Mouse (Mus musculus) heart, postnatal 0 days (tissue): ENCODE measurements around the gene Acoxl. TPM values are rescaled to one million over a fixed set of nuclear protein-coding genes. Genes with fewer than 3 reads are reported as not detected.

ENCODE experiments used
- ATAC-seq: fragments of 200-750 bp; cut with Nextera tagmentation; 2 replicates; pipeline ENCODE4 v1.8.0; 2017; ENCODE audit warnings: low read depth, moderate number of reproducible peaks, moderate library complexity; ENCODE audit not compliant: insufficient read depth
- DNase-seq: peaks from one replicate; pipeline ENCODE4 v3.0.0-alpha.2; 2016; ENCODE audit warnings: low spot score
- H3K27ac ChIP-seq: fragments of 300-500 bp; sonication (generic); 2 replicates; pipeline ENCODE4 v1.5.1; 2014; ENCODE audit warnings: low read depth, mild to moderate bottlenecking
- H3K27me3 ChIP-seq: fragments of 300-500 bp; sonication (generic); 2 replicates; pipeline ENCODE4 v1.6.1; 2014; ENCODE audit warnings: low read length, mixed read lengths; ENCODE audit not compliant: control insufficient read depth, insufficient read depth
- H3K36me3 ChIP-seq: fragments of 300-500 bp; sonication (generic); replicated peaks from 2 replicates; pipeline ENCODE4 v1.6.1; 2014; ENCODE audit warnings: low read length, mixed read lengths; ENCODE audit not compliant: control insufficient read depth, insufficient read depth
- H3K4me1 ChIP-seq: fragments of 300-500 bp; sonication (generic); 2 replicates; pipeline ENCODE4 v1.6.1; 2014; ENCODE audit warnings: antibody characterized with exemption; ENCODE audit not compliant: control insufficient read depth, insufficient read depth
- H3K4me2 ChIP-seq: fragments of 300-500 bp; sonication (generic); 2 replicates; pipeline ENCODE4 v1.6.1; 2014; ENCODE audit warnings: low read depth, mild to moderate bottlenecking, low read length, moderate library complexity
- H3K4me3 ChIP-seq: fragments of 300-500 bp; sonication (generic); 2 replicates; pipeline ENCODE4 v1.5.1; 2014; ENCODE audit warnings: low read depth, low read length
- H3K9ac ChIP-seq: fragments of 300-500 bp; sonication (generic); replicated peaks from 2 replicates; pipeline ENCODE4 v1.6.1; 2014; ENCODE audit warnings: low read depth, low read length, mixed read lengths
- H3K9me3 ChIP-seq: fragments of 300-500 bp; sonication (generic); replicated peaks from 2 replicates; pipeline ENCODE4 v1.6.1; 2016; ENCODE audit warnings: low read length; ENCODE audit not compliant: control insufficient read depth
- CTCF ChIP-seq: IDR thresholded peaks from 2 replicates; pipeline ENCODE4 v1.5.1; 2016; ENCODE audit warnings: antibody characterized with exemption, control low read depth, low read depth
- EP300 ChIP-seq: IDR thresholded peaks from 2 replicates; pipeline ENCODE4 v1.6.1; 2016; ENCODE audit warnings: antibody characterized with exemption, low read depth
- WGBS: fragments of 180-500 bp; shearing (Covaris S2); extraction: QIAGEN DNeasy Blood & Tissue Kit; methylation state at CpG from one replicate; pipeline ENCODE4 v1.1.7; 2014; 5-methylcytosine and 5-hydroxymethylcytosine counted together
- microRNA-seq: library from miRNA; unstranded; fragments of <30 nt; microRNA quantifications from one replicate; pipeline ENCODE4, GENCODE M21; 2016
- polyA plus RNA-seq: library from polyadenylated mRNA; unstranded; fragments of >200 nt; fragmentation: Nextera tagmentation; extraction: Ambion mirVana; gene quantifications from 2 replicates; pipeline ENCODE4 v1.2.1, GENCODE M21; 2015
- total RNA-seq: library from RNA; depleted of rRNA; stranded (reverse); fragments of >200 nt; gene quantifications from 2 replicates; pipeline ENCODE4 v1.2.3, GENCODE M21; 2014; ENCODE audit warnings: low replicate concordance; rRNA removed

Acoxl gene
- total and polyA plus RNA-seq, 2 experiments from 2014 or later, result 0.37 TPM; not detected in 1

DNA sequence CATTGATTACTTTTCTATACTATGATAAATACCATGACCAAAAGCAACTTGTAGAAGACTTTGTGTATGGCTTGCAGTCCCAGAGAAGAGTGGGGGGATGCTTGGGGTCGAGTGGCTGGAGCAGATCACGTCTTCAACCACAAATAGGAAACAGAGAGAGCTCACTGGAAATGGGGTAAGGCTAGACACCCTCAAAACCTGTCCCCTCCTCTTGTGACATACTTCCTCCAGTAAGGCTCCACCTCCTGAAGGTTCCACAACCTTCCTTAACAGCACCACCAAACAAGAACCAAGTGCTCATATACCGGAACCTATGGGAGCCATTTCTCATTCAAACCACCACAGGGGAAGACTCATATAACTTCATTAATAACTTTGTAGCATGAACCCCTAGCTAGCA lies 331.9 kb downstream of the Acoxl start:
- WGBS, result 92% methylated on average over 3 of the region's 3 CpGs
- no peak for DNase-seq
- peaks cover 16% of the 10 kb centered on the region for H3K4me1 ChIP-seq
- H3K9me3 ChIP-seq, result no peaks in the 10 kb centered on the region
- no peaks in the 10 kb centered on the region for H3K27me3 ChIP-seq
- H3K36me3 ChIP-seq, result no peaks in the 10 kb centered on the region
- no peak overlapping the region for H3K4me3 ChIP-seq
- H3K4me2 ChIP-seq, result no peak overlapping the region
- H3K9ac ChIP-seq, result no peak overlapping the region
- no peak for TF ChIP-seq CTCF
- TF ChIP-seq EP300, result no peak
- ATAC-seq, result no peak
- no peak overlapping the region for H3K27ac ChIP-seq

- H3K9me3 ChIP-seq, result no peaks in the 10 kb centered on the region
- H3K36me3 ChIP-seq, result no peaks in the 10 kb centered on the region
- H3K9ac ChIP-seq, result no peak overlapping the region
- H3K27ac ChIP-seq, result no peak overlapping the region
- peaks cover 16% of the 10 kb centered on the region for H3K4me1 ChIP-seq
- WGBS, result 85% methylated on average over 5 of the region's 5 CpGs
- no peak overlapping the region for H3K4me2 ChIP-seq
- TF ChIP-seq CTCF, result no peak
- no peak for TF ChIP-seq EP300
- no peaks in the 10 kb centered on the region for H3K27me3 ChIP-seq
- ATAC-seq (no peak), DNase-seq (no peak)
- H3K4me3 ChIP-seq, result no peak overlapping the region
Observed at GRCm38 (mm10) chr2:128172266-128172665, 333.6 kb downstream of the Acoxl start.

Small RNA genes lying within 50 kb of the gene (microRNA-seq; reads per million reads assigned to microRNA genes)
- gene Gm22411, result not detected

Other genes starting within 250 kb of the Acoxl start
- 8.2 and 11.3 TPM in 2 replicates for gene Mal, start 182.2 kb upstream of the Acoxl start, total RNA-seq
- gene Mal, start 182.2 kb upstream of the Acoxl start, polyA plus RNA-seq, result 1.7 and 2.5 TPM in 2 replicates
- 13.0 and 17.6 TPM in 2 replicates for gene Mall, start 108.9 kb upstream of the Acoxl start, total RNA-seq
- gene Mall, start 108.9 kb upstream of the Acoxl start, polyA plus RNA-seq, result 7.0 and 7.4 TPM in 2 replicates
- gene Nphp1, start 50.0 kb upstream of the Acoxl start, total RNA-seq, result 6.7 and 8.9 TPM in 2 replicates
- 17.2 and 21.3 TPM in 2 replicates for gene Nphp1, start 50.0 kb upstream of the Acoxl start, polyA plus RNA-seq
- 4.6 and 13.3 TPM in 2 replicates for gene Mtln, start 46.4 kb upstream of the Acoxl start, total RNA-seq
- 63.3 and 65.0 TPM in 2 replicates for gene Mtln, start 46.4 kb upstream of the Acoxl start, polyA plus RNA-seq
- gene Bub1, start 7.0 kb upstream of the Acoxl start, total RNA-seq, result 17.7 and 20.8 TPM in 2 replicates
- gene Bub1, start 7.0 kb upstream of the Acoxl start, polyA plus RNA-seq, result 8.4 and 9.0 TPM in 2 replicates